Mouse (Mus musculus) intestine, postnatal 0 days (tissue): ENCODE data around the gene Cebpb. TPM values are rescaled to one million over a fixed set of nuclear protein-coding genes. Genes with fewer than 3 reads are reported as not detected.

ENCODE experiments used
- ATAC-seq: fragments of 200-750 bp; cut with Nextera tagmentation; 2 replicates; pipeline ENCODE4 v1.8.0; 2017; ENCODE audit warnings: mild to moderate bottlenecking, moderate TSS enrichment, moderate library complexity
- H3K27ac ChIP-seq: fragments of 300-500 bp; sonication (generic); 2 replicates; pipeline ENCODE4 v1.5.1; 2014; ENCODE audit warnings: mild to moderate bottlenecking, low read depth, low read length, moderate library complexity
- H3K27me3 ChIP-seq: fragments of 300-500 bp; sonication (generic); replicated peaks from 2 replicates; pipeline ENCODE4 v1.6.1; 2014; ENCODE audit warnings: low read length, mixed read lengths; ENCODE audit not compliant: control insufficient read depth, insufficient read depth
- H3K36me3 ChIP-seq: fragments of 300-500 bp; sonication (generic); 2 replicates; pipeline ENCODE4 v1.6.1; 2014; ENCODE audit warnings: mild to moderate bottlenecking, moderate library complexity; ENCODE audit not compliant: control insufficient read depth, insufficient read depth
- H3K4me1 ChIP-seq: fragments of 300-500 bp; sonication (generic); replicated peaks from 2 replicates; pipeline ENCODE4 v1.6.1; 2014; ENCODE audit warnings: antibody characterized with exemption, low read length, mixed read lengths; ENCODE audit not compliant: control insufficient read depth, insufficient read depth
- H3K4me2 ChIP-seq: fragments of 300-500 bp; sonication (generic); replicated peaks from 2 replicates; pipeline ENCODE4 v1.6.1; 2014; ENCODE audit warnings: low read depth, mild to moderate bottlenecking, moderate library complexity
- H3K4me3 ChIP-seq: fragments of 300-500 bp; sonication (generic); 2 replicates; pipeline ENCODE4 v1.5.1; 2014; ENCODE audit warnings: low read depth, low read length
- H3K9ac ChIP-seq: fragments of 300-500 bp; sonication (generic); 2 replicates; pipeline ENCODE4 v1.6.1; 2014; ENCODE audit warnings: mild to moderate bottlenecking, low read depth, low read length
- H3K9me3 ChIP-seq: fragments of 300-500 bp; sonication (generic); 2 replicates; pipeline ENCODE4 v1.6.1; 2016; ENCODE audit warnings: mixed run types; ENCODE audit not compliant: control insufficient read depth
- CTCF ChIP-seq: sonication (generic); IDR thresholded peaks from 2 replicates; pipeline ENCODE4 v1.5.1; 2016; ENCODE audit warnings: low read depth, mild to moderate bottlenecking, control low read depth, antibody characterized with exemption, moderate library complexity
- WGBS: fragments of 180-500 bp; shearing (Covaris S2); extraction: QIAGEN DNeasy Blood & Tissue Kit; methylation state at CpG from one replicate; pipeline ENCODE4 v1.1.7; 2014; 5-methylcytosine and 5-hydroxymethylcytosine counted together
- polyA plus RNA-seq: library from polyadenylated mRNA; unstranded; fragments of >200 nt; fragmentation: Nextera tagmentation; extraction: Ambion mirVana; gene quantifications from 2 replicates; pipeline ENCODE4 v1.2.1, GENCODE M21; 2015

Gene Cebpb
- polyA plus RNA-seq, 1 experiment from 2014 or later, result 52.6 TPM

DNA sequence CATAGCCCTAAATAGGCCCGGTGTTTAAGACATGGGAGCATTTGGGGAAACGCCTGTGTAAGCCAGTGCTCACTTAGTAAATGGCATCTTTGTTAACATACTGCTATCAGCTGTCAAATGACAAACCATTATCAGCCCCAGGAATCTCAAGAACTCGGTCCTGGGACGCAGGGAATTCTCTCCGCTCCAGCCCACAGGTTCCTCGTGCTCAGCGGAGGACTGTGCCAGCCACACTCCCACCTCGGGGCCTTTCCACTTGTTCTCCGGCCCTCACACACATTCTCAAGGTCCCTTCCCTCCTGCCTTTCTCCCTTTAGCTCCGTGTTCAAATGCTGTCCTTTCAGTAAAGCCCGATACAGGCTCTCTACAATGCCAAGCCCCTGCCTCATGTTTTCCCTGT, 30.0 kb upstream of the Cebpb start:
- Histone ChIP-seq H3K27ac (no peak overlapping the region), H3K4me3 (no peak overlapping the region), H3K4me1 (peaks cover 24% of the 10 kb centered on the region), H3K36me3 (peaks cover 16% of the 10 kb centered on the region), H3K9me3 (no peaks in the 10 kb centered on the region), H3K9ac (no peak overlapping the region; the same call in 1 of the 2 replicates), H3K27me3 (0 out of 2 replicates have a peak, but pooled peaks cover 4% of the 10 kb centered on the region), H3K4me2 (peak overlapping the region; percentile 93; the same call in 1 of the 2 replicates)
- no peak for TF ChIP-seq CTCF
- WGBS, result 66% methylated on average over 11 of the region's 11 CpGs
- ATAC-seq, result no peak

DNA sequence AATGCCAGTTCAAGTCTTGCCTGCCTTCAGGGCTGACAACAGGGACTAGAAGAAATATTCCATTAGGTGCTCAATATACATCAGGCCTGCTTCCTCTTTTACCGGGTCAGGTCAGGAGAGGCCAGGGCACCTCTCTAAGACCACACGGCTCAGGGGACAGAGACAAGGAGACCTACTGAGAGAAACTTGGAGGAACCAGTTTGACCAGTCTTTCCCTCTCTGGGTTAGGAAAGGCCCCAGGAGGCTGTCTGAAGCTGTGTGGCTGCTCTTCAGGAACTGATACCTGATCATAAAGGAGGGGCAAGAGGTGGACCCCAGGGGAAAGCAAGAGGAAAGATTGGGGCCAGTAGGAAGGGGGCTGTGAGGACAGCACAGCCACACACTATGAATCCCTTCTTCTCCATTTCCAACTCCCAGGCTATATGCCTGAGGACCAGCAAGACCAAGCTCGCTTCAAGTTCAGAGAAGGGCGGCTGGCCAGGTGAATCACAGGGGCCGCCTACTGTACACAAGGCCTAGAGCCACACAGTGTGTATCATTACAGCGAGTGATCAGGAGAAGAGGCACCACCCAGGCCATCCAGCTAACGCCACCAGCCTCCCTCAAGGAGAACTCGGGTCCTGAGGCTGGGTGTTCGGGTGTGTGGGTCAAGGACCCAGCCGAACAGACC, 29.4 kb upstream of the Cebpb start:
- TF ChIP-seq CTCF, result no peak
- WGBS, result 42% methylated on average over 10 of the region's 10 CpGs
- Histone ChIP-seq H3K4me2 (peak overlapping the region; percentile 93), H3K27me3 (0 out of 2 replicates have a peak, but pooled peaks cover 3% of the 10 kb centered on the region), H3K9me3 (no peaks in the 10 kb centered on the region), H3K4me1 (peaks cover 24% of the 10 kb centered on the region), H3K4me3 (peak overlapping the region; percentile 74; the same call in 1 of the 2 replicates), H3K36me3 (peaks cover 10% of the 10 kb centered on the region; the same call in 1 of the 2 replicates), H3K27ac (no peak overlapping the region), H3K9ac (no peak overlapping the region; the same call in 1 of the 2 replicates)
- ATAC-seq, result no peak

DNA sequence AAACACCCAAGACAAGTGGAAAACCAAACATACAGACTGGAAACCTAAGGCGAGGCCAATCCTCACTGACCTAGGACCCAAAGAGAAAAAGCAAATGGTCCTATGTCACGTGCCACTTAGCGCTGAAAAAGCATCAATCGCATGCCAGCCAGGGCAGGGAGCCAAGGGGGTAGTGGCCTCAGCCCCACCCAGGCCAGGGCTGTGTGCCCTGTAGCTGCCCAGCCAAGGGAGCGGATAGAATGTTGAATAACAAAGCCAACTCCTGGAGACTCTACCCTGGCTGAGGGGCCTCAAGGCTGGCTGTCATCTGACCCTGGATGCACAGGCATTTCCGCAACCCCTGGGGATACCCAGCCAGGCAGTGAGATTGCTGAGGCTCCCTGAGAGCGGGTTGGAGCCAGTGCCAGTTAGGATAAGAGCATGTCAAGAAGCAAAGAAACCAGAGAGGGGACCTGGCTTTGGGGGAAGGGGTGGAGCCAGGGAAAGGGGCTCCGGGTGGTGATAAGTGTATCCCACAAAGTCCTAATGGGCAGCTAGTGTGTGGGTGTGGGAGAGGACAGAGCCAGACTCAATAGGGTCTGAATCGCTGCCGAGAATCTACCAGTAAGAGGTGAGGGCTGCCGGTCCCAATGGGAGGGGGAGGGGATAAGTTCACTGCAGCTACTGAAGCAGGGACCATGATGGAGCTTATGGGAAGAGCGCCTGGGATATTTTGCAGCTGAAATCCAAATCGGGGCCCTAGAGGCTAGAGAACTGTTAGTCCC, 28.7 kb upstream of the Cebpb start:
- no peaks in the 10 kb centered on the region for H3K27me3 ChIP-seq

DNA sequence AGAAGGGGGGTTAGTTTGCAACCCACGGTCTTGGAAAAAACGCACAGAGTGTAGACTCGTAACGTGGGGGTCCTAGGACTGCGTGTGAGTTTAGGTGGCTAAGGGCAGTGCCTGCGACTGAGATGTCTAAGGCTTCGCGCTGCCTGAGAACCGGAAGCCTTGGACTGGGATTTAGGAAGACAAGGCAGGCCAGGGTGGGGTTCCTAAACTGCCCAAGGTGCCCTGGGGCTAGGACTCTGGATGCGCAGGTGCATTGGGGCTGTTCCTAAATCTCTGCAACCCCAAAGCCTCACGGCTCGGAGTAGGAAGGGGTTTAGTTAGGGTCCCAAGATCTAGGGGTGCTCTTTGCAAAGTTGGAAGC, 28.1 kb upstream of the Cebpb start:
- no peak for ATAC-seq
- H3K27ac ChIP-seq, result peak overlapping the region; percentile 60; the same call in 1 of the 2 replicates

More for the DNA sequence above, 28.7 kb upstream of the Cebpb start:
- Histone ChIP-seq H3K9ac (no peak overlapping the region), H3K36me3 (peaks cover 4% of the 10 kb centered on the region; the same call in 1 of the 2 replicates), H3K27ac (no peak overlapping the region), H3K4me3 (peak overlapping the region; percentile 74), H3K4me1 (peaks cover 24% of the 10 kb centered on the region), H3K9me3 (no peaks in the 10 kb centered on the region), H3K4me2 (peak overlapping the region; percentile 93)
- ATAC-seq, result no peak
- TF ChIP-seq CTCF, result no peak
- 20% methylated on average over 13 of the region's 13 CpGs for WGBS

DNA sequence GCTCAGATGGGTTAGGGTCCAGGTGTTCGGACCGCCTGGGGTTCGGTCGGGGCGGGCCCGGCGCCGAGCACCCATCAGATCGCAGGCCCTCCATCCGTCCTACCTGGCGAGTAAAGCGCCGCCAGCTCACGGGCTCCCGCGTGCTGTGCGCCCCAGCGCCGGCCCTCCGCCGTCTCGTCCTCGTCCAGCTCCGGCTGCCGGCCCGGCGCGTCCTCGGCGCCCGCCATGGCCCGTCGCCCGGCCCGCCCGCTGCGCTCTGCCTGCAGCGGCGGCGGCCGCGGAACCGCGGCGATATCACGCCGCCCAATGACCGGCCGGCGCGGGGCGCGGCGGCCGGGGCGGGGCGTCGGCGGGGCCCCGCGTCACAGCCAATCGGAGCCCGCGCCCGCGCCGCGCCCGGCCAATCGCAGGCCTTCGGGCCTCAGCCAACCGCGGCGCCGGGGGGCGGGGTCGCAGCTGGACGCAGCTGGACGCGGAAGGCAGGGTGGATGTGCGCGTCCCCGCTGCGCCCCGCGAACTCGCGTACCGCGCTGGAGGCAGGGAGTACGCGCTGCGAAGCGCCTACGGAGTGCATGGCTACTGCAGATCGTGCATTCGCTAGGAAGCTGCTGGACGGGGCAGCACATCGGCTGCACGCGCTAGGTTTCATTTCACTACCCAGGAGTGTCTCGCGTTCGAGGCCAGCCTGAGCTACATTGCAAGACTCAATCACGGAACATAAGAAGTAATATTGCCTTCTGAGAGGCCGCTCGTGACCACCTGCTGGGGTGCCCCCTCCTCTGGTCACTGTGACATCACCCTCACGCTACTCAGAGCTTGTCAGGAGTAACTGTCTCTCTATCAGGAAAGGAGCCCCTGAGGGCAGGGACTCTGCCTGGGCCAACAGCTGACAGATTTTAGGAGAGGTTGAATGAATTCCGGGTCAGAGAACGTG, 27.2 kb upstream of the Cebpb start, which contains the start of gene Gm20431:
Gene Gm20431, minus strand, starts transcription at position 227 of the 934 bp plus-strand sequence.
- H3K9ac ChIP-seq, result peak within 1 kb of the TSS; percentile 74
- peak within 1 kb of the TSS; percentile 60 for H3K27ac ChIP-seq
- peaks cover 4% of the 10 kb centered on the region; the same call in 1 of the 2 replicates for H3K36me3 ChIP-seq
- H3K27me3 ChIP-seq, result no peaks in the 10 kb centered on the region
- H3K9me3 ChIP-seq, result no peaks in the 10 kb centered on the region
- peak within 1 kb of the TSS; percentile 93 for H3K4me2 ChIP-seq
- peaks cover 24% of the 10 kb centered on the region for H3K4me1 ChIP-seq
- TF ChIP-seq CTCF, result 0 out of 2 replicates have a peak, but pooled peaks have one; percentile 1
- H3K4me3 ChIP-seq, result peak within 1 kb of the TSS; percentile 74
- WGBS, result under 1% methylated on average over 88 of the region's 110 CpGs
- ATAC-seq, result peak; percentile 98

More for the DNA sequence above, 28.1 kb upstream of the Cebpb start:
- Histone ChIP-seq H3K36me3 (peaks cover 4% of the 10 kb centered on the region; the same call in 1 of the 2 replicates), H3K9ac (peak overlapping the region; percentile 74), H3K4me2 (peak overlapping the region; percentile 93), H3K4me1 (peaks cover 24% of the 10 kb centered on the region), H3K4me3 (peak overlapping the region; percentile 74), H3K9me3 (no peaks in the 10 kb centered on the region), H3K27me3 (no peaks in the 10 kb centered on the region)
- 4% methylated on average over 12 of the region's 12 CpGs for WGBS
- TF ChIP-seq CTCF, result no peak
